Mouse (Mus musculus): Measurements from ENCODE around the gene Spen.

The Spen gene

DNA sequence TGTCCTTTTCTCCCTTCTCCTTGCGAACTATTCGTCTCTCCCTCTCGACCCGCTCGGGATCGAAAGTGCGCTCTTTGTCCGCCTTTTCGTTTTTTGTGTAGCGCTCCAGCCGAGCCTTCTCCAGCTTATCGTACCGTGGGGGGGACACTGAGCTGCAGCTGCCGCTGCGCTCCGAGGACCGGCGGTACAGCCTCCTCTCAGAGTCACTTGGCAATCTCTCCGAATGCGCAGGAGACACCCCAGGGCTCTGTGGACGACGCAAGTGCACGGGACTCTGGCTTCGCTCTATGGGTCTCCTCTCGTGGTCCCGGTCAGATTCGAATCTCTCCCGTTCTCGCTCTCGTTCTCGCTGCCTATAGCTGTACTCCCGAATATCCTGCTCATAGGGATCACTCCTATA lies 59.6 kb downstream of the Spen start:
- no peak for DNase-seq (ENCODE audit: extremely low read depth, low read depth, low spot score)

DNA sequence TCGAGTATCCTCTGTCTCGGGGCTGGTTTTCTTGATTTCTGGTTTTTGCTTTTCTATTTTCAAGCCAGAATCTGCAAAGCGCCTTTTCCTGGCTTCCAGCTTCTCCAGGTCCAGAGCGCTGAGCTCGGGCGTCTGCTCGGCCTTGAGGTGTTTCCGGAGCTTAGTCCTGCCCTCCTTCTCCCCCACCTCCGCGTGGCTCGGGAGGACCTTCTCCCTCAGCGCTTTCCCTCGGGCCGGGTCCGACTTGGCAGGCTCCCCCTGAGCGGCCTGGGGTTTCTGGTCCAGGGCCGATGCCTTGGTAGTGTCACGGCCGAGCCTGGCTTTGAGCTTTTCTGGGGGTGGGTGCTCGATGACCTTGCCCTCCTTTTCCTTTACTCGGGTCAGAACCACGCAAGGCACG lies 60.2 kb downstream of the Spen start:
- no peak for DNase-seq (ENCODE audit: extremely low read depth, low read depth, low spot score)

DNA sequence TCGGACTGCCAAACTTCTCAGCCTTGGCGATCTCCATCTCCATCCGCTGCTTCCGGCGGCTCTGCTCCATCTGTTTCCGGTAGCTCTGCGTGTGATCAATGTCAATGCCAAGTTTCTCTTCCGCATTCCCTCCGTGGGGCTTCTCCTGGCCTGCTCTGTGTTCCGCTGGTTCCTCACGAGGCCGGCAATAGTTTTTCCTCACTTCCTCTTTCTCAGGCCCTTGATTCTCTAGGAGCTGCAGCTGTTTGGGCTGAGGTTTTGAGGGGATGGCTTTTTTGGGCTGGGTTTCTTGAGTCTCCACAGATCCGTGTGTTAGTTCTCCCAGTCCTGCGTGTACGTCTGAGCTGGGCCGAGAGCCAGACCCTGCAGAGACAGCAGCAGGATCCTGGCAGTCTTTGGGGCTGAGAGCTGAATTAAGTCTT lies 60.7 kb downstream of the Spen start:
- DNase-seq (ENCODE audit: extremely low read depth, low read depth, low spot score) = no peak

DNA sequence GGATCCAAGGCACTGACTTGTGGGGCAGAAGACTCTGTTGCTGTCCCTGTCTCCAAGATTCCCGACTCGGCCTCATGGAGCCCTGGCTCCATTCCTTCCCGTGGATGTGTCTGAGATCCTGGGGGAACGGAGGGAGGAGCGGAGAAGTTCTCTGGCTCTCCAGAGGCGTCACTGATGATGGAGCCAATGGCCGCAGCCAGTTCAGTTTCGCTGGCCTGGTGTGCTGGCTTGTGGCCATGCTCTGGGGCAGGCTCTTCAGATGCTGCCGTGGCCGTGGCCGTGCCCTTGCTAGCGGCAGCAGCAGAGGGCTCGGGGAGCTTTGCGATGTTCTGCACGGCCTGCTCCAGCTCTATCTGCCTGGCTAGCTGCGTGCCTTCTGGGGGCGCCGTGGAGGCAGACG lies 64.0 kb downstream of the Spen start:
- no peak for DNase-seq (ENCODE audit: extremely low read depth, low read depth, low spot score)

DNA sequence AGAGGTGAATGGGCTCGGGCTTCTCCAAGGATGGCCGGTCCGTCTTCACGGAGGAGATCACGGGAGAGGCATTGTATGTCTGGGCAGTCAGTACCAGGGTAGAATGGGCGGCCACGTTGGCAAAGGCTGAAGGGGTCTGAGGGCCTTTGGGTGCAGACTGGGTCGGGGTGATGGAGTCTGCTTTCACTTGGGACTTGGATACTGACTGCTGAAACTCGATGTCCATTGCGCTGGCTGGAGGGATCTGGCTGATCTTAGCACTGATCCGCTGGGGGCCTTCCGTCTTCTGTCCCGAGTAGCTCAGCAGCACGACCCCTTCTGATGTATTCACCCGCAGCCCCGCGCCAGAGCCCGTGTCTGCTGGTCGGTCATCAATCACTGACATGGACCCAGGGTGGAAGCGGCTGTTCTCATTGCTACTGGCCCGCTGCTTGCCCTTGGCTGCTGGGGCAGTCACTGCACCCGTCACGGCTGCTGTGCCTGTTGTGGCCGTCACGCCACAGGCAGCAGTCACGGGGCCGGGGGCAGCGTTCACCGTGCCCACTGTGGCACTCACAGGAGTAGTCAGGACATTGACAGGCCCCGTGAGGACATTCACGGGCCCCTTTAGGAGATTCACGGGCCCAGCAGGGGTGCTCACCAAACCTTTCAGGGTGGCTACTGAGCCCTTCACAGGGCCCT lies 65.6 kb downstream of the Spen start:
- no peak for DNase-seq (ENCODE audit: extremely low read depth, low read depth, low spot score)

DNA sequence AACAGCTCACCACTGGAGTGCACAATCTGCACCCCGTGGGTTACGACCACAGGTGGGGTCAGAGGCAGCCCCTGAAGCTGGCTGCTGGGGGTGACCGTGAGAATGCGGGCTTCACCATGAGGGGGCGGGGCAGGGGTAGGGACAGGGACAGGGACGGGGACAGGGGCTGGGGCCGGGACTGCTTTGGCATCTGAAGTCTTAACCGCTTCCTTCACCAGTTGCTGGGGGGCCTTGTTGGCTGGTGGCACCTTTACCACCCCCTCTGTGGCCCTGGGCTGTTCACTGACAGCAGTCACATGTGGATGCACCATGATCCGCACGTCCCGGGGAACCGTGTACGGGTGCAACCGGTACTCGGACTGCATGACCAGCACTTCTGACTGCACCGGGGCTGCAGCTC lies 66.9 kb downstream of the Spen start:
- DNase-seq (ENCODE audit: extremely low read depth, low read depth, low spot score) = no peak

DNA sequence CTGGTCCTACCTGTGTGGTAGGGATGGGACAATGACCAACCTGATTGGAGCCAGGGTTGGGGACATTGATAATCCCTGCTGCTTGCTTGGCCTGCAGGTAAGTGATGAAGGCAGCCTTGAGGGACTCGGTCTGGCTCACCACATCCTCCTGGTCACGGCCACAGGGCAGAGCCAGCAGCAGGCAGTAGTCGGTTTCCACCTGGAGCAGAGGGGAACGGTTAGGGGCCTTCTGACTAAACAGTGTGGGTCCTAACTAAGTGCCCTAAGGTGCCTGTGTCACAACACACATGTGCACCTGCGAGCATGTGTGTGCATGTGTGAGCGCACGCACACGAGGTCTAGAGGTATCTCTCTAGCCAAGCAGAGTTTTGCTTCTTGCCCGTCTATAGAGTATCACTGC lies 69.1 kb downstream of the Spen start:
- DNase-seq (ENCODE audit: extremely low read depth, low read depth, low spot score) = no peak

DNA sequence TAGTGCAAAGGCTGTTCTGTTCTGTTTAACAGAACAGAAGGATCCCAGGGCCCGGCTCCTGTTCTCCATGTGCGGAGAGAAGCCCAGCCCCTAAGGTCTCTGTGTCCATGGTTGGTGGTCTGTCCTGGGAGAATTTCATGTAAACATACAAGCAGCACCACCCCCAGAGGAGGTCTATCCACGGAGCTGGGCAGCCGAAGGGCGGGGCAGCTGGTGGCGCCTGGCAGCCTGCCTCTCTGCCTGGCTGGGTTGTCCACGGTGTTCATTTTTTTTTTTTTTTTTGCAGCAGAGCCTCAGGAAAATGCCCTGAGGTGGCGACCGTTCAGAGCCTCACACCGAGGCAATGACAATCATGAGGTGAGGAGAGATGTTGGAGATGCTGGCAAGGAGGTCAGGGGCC lies 69.8 kb downstream of the Spen start:
- no peak for DNase-seq (ENCODE audit: extremely low read depth, low read depth, low spot score)

DNA sequence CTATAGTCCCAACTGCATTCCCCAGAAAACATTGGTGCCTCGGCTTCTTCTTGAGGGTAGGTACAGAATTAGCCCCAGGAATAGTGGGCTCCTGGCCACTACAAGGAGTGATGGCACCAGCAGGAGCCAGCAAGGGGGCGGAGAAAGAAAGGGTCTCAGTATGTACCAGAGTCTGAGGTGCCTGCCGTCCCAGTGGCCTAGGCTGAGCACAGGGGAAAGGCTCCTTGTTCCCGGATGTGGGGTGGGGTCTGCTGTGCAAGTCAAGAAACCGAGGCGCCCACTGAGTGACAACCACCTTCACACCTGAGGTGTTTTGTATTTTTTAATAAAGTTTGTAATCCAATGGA lies 70.8 kb downstream of the Spen start:
- DNase-seq (ENCODE audit: extremely low read depth, low read depth, low spot score) = no peak

DNA sequence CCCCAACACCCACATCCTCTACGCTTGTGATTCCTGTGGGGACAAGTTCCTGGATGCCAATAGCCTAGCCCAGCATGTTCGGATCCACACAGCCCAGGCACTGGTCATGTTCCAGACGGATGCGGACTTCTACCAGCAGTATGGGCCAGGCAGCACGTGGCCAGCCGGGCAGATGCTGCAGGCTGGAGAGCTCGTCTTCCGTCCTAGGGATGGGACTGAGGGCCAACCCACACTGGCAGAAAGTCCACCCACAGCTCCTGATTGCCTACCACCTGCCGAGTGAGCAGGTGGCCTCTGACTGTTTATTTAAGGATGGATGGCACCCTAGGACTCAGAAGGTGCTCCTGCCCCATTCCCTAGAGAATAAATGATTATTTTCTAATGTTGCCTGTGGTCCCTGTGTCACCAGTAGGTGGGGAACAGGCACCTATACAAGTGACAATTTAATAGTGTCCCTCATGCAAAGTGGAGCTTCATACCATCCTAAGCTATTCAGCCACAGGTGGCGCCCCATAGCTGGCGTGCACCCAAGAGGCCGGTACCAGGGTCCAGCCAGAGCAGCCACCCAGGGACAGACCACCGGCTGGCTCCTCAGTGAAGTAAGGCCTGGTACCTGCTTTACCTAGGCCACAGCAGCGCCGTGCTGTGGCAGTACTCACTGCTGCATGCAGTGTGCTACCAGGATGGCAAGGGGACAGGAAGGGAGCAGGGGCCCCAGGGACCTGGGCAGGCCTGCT lies 71.4 kb downstream of the Spen start:
- no peak for DNase-seq (ENCODE audit: extremely low read depth, low read depth, low spot score)

DNA sequence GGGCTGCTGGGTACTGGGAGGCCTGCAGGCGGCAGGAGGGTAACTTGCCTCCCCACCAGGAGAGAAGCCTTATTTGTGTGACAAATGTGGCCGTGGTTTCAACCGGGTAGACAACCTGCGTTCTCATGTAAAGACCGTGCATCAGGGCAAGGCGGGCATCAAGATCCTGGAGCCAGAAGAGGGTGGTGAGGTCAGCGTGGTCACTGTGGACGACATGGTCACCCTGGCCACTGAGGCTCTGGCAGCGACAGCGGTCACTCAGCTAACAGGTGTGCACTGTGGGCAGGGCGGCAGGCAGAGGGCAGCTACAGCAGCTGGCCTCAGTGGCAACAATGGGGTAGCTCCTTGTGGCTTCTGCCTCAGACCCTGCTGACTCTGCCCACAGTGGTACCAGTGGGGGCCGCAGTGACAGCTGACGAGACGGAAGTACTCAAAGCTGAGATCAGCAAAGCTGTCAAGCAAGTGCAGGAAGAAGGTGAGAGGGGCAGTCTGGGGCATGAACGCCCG lies 72.1 kb downstream of the Spen start:
- no peak for DNase-seq (ENCODE audit: extremely low read depth, low read depth, low spot score)

DNA sequence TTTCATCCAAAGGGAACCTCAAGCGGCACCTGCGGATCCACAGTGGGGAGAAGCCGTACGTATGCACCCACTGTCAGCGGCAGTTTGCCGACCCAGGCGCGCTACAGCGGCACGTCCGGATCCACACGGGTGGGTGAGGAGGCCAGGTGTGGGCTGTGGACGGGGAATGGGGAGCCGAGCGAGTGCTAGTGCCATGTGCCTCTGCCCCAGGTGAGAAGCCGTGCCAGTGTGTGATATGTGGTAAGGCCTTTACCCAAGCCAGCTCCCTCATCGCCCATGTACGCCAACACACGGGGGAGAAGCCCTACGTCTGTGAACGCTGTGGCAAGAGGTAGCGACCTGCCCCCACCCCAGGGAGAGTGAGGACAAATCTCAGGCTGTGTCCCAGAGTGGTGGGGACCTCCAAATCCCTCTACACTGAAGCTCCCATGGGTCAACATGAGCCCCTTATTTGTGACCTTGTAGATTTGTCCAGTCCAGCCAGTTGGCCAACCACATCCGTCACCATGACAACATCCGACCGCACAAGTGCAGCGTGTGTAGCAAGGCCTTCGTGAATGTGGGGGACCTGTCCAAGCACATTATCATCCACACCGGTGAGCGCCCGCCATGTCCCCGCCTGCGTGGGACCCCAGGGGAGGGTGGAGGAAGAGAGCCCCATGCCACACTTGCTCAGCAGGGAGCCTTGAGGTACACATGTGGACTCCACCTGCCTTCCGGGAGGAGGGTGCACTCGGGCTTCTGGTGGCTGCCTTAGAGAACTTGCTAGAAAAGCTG lies 72.7 kb downstream of the Spen start:
- no peak for DNase-seq (ENCODE audit: extremely low read depth, low read depth, low spot score)

DNA sequence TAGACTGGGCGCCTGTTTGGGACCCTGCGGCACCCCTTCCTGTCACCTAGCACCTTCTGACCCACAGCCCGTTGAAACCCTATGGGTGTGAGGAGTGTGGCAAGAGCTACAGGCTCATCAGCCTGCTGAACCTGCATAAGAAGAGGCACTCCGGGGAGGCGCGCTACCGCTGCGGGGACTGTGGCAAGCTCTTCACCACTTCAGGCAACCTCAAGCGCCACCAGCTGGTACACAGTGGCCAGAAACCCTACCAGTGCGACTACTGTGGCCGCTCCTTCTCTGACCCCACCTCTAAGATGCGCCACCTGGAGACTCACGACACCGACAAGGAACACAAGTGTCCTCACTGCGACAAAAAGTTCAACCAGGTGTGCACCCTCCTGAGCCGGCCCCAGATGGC lies 73.7 kb downstream of the Spen start:
- DNase-seq (ENCODE audit: extremely low read depth, low read depth, low spot score) = no peak

DNA sequence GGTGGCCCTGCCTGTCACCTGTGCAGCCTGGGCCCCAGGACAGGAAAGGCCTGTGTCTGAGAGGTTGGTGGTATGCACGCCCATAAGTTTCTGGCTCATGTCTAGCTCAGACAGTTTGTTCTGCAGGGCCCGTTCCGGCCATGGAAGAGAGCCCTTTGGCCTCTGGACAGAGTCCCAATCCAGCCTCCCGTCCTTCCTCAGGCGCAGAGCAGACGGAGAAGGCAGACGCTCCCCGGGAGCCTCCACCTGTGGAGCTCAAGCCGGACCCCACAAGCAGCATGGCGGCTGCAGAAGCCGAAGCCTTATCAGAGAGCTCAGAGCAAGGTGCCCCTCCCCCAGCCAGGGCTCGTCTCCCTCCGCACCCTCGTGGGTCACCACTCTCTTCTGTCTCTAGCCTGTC lies 74.9 kb downstream of the Spen start:
- DNase-seq (ENCODE audit: extremely low read depth, low read depth, low spot score) = no peak

DNA sequence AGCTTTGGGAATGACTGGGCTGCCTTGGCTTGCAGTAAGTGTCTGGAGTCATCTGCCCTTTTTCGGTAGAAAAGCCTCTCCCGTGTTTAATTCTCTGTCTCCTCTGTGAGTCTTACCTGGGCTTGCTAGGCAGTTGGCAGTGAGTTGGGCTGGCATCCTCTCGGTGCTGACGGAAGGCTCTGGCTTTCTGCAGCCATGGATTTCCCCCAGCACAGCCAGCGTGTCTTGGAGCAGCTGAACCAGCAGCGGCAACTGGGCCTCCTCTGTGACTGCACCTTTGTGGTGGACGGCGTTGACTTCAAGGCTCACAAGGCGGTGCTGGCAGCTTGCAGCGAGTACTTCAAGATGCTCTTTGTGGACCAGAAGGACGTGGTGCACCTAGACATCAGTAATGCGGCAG lies 76.8 kb downstream of the Spen start:
- DNase-seq (ENCODE audit: extremely low read depth, low read depth, low spot score) = no peak

DNA sequence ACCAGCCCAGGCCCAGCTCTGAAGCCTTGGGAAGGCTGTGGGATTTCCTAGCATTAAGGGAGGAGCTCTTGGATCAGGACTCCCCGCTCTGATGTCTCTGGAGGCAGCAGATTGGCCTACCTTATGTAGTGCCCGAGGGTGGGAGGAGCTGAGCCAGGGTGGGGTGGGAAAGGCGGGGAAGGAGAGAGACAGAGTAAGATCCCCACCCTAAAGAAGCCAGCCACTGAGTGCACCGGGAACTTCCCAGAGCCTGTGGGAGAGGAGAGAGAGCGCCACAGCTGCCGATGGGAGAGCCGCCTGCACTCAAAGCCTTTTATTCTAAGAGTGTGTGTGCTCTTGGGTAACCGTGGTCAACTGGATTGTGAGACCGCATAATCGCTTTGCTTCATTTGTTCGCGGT lies 77.3 kb downstream of the Spen start:
- no peak for DNase-seq (ENCODE audit: extremely low read depth, low read depth, low spot score)

DNA sequence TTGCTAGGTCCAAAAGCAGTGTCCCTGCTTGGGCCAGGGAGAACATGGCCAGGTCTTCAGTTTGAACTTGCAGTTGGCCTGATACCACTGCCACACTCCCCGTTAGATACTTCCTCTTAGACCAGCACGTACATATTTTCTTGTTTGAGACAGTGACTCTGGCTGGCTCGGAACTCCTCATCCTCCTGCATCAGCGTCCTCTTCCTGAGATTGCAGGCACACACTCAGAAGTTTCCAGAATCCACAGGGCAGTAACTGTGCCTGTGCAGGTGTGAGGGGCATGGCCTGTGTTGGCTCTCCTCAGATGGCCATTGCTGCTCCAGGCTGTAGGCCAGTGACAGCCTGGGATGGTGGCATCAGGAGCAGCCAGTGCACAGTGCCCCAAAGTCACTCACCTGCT lies 77.9 kb downstream of the Spen start:
- no peak for DNase-seq (ENCODE audit: extremely low read depth, low read depth, low spot score)

DNA sequence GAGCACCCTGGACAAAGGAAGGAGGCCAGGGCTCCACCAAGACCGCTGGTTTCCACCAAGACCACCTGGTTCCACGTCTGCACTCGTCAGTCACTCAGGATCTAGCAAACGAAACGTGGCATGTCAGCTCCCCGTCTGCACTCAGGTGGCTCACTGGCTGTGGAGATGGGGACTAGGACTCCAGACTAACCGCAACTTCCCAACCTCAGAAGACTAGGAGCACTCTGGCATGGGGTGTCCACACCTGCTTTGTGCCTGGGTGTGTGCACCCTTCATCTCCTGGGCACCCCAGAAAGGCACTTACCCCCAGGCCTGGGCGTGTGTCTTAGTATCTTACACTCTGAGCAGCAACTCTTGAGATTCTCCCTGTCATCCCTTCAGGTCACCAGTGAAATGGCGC lies 78.6 kb downstream of the Spen start:
- DNase-seq (ENCODE audit: extremely low read depth, low read depth, low spot score) = no peak

DNA sequence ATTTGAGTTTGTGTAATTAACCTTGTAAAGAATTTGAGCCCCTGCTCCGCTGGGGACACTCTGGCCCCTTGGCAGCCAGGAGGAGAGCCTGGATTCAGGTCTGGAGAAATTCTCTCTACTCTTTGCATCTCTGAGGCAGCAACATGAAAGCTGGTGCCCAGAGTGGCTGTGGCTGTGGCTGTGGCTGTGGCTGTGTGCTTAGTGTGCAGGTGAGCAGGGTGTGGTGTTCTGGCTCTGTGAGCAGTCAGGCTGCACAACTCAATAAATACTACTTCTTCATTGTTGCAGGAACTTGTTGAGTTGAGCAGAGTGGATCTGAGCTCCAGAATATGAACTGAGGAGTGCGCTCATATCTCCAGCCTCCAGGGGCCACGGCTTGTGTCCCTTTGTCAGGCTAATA lies 79.5 kb downstream of the Spen start:
- DNase-seq (ENCODE audit: extremely low read depth, low read depth, low spot score) = no peak

DNA sequence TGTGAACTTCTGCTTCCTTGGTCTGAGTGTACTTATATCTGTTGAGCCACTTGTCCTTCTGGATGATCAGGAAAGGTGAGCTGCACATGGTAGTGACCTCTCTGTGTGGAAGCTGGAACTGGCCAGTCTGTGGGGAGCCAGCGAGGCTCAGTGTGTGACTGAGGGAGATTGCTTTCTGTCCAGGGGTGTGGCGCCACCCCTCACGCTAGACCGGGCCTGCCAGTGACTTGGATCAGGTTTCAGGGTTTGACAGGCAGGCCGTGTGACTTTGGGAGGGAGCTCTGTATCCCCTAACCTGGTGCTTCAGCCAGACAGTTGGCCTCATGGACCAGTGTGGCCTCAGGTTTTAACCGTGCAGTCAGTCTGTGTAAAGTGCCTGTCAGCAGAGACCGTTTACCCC lies 80.2 kb downstream of the Spen start:
- DNase-seq (ENCODE audit: extremely low read depth, low read depth, low spot score) = no peak

DNA sequence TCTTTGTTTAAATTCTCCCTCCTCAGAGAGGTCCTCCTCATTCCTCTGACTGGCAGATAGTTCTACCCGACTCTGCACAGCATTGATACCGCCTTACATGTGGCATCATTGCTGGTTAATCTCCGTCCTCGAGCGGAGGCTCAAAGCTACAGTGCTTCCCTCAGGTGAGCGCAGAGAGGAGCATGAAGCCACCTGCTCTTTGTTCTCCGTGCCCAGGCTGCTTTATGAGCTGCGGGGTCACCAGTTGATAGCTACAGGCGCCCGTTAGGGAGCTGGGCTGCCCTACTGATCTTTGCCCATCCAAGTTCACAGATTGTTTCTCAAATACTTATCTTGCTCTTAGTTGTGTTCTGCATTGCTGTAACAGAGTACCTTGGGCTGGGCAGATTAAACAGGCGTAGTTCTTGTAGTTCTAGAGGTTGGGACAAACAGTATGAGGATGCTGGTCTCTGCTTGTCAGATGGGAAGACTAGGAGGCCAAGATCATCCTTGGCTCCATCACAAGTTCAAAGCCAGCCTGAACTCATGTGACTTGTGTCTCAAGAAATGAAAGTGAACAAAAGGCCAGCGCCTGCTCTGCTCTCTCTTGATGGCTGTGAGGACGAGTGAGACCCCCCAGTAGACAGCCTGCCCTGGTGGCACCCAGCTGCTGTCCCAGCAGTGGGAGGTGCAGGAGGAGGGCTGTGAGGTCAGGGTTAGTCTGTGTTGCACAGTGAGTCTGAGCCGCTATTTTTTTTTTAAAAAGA lies 82.0 kb downstream of the Spen start:
- no peak for DNase-seq (ENCODE audit: extremely low read depth, low read depth, low spot score)
